Mouse (Mus musculus) B cell, adult (primary cell): ENCODE data around the gene Fate1. TPM values are rescaled to one million over a fixed set of nuclear protein-coding genes. Genes with fewer than 3 reads are reported as not detected.

Experiments
- total RNA-seq: library from RNA; stranded (reverse); gene quantifications from 4 replicates; pipeline ENCODE4 v1.2.4, GENCODE M21; 2023; ENCODE audit not compliant: inconsistent age

The Fate1 gene
- not detected in 4 replicates for total RNA-seq

GRCm38 (mm10) chrX:71972686-71973085, at the start of gene Fate1:
Fate1 (plus strand) TSS chrX:71972986.

GRCm38 (mm10) chrX:71962073-71963051, 10.4 kb upstream of the Fate1 start, which contains the start of gene Prrg3:
Prrg3 (plus strand) TSS chrX:71962624.

GRCm38 (mm10) chrX:71991549-71991948, 18.8 kb downstream of the Fate1 start, which contains the start of gene Cnga2:
Cnga2 (plus strand) TSS chrX:71991849.

Other genes with a start within 250 kb of the Fate1 start
- 21.9 to 28.5 TPM (median 25.5 TPM) in 4 replicates for gene Vma21, start 157.1 kb upstream of the Fate1 start, total RNA-seq
- 0.26 to 0.72 TPM (median 0.57 TPM) in 4 replicates for gene Gm1141, start 52.0 kb upstream of the Fate1 start, total RNA-seq
- gene Prrg3, start 10.4 kb upstream of the Fate1 start, total RNA-seq, result not detected in 4 replicates
- not detected in 4 replicates for gene Cnga2, start 18.9 kb downstream of the Fate1 start, total RNA-seq
- gene Magea4, start 249.0 kb downstream of the Fate1 start, total RNA-seq, result not detected in 4 replicates